Mouse (Mus musculus): Measurements from ENCODE around the gene Hspb9.

The Hspb9 gene

GRCm38 (mm10) chr11:100713735-100714533 is at the start of gene Hspb9:
Hspb9 (plus strand) TSS chr11:100713850.
- DNase-seq (ENCODE audit: low spot score) = peak; percentile 68

GRCm38 (mm10) chr11:100671049-100671448 is 42.6 kb upstream of the Hspb9 start:
- no peak for DNase-seq (ENCODE audit: low spot score)

GRCm38 (mm10) chr11:100671956-100672355 is 41.7 kb upstream of the Hspb9 start:
- no peak for DNase-seq (ENCODE audit: low spot score)

GRCm38 (mm10) chr11:100673169-100673568 is 40.5 kb upstream of the Hspb9 start:
- peak; percentile 55 for DNase-seq (ENCODE audit: low spot score)

- no peak for DNase-seq (ENCODE audit: low spot score)
These were observed 35.8 kb upstream of the Hspb9 start for GRCm38 (mm10) chr11:100677810-100678209.

GRCm38 (mm10) chr11:100681826-100682225 is 31.8 kb upstream of the Hspb9 start:
- DNase-seq (ENCODE audit: low spot score) = no peak

- DNase-seq (ENCODE audit: low spot score) = no peak
These were observed 31.1 kb upstream of the Hspb9 start for GRCm38 (mm10) chr11:100682526-100682925.

- DNase-seq (ENCODE audit: low spot score) = no peak
These were observed 29.6 kb upstream of the Hspb9 start for GRCm38 (mm10) chr11:100684084-100684483.

- no peak for DNase-seq (ENCODE audit: low spot score)
These were observed 28.3 kb upstream of the Hspb9 start for GRCm38 (mm10) chr11:100685371-100685770.

- no peak for DNase-seq (ENCODE audit: low spot score)
These were observed 26.4 kb upstream of the Hspb9 start for GRCm38 (mm10) chr11:100687265-100687664.

GRCm38 (mm10) chr11:100688443-100688842 is 25.2 kb upstream of the Hspb9 start:
- no peak for DNase-seq (ENCODE audit: low spot score)

GRCm38 (mm10) chr11:100690389-100690788 is 23.3 kb upstream of the Hspb9 start:
- DNase-seq (ENCODE audit: low spot score) = no peak

- DNase-seq (ENCODE audit: low spot score) = no peak
These were observed 21.5 kb upstream of the Hspb9 start, which contains the start of gene Zfp385c for GRCm38 (mm10) chr11:100692164-100692616. Zfp385c (minus strand) TSS chr11:100692455.

- DNase-seq (ENCODE audit: low spot score) = no peak
These were observed 20.5 kb upstream of the Hspb9 start for GRCm38 (mm10) chr11:100693154-100693553.

GRCm38 (mm10) chr11:100694926-100695325 is 18.7 kb upstream of the Hspb9 start:
- peak; percentile 71 for DNase-seq (ENCODE audit: low spot score)

GRCm38 (mm10) chr11:100697921-100698320 is 15.7 kb upstream of the Hspb9 start:
- no peak for DNase-seq (ENCODE audit: low spot score)

GRCm38 (mm10) chr11:100700710-100701109 is 12.9 kb upstream of the Hspb9 start:
- DNase-seq (ENCODE audit: low spot score) = no peak

GRCm38 (mm10) chr11:100701301-100701700 is 12.3 kb upstream of the Hspb9 start:
- DNase-seq (ENCODE audit: low spot score) = peak; percentile 59

- peak; percentile 70 for DNase-seq (ENCODE audit: low spot score)
These were observed 11.4 kb upstream of the Hspb9 start for GRCm38 (mm10) chr11:100702081-100702851.

- DNase-seq (ENCODE audit: low spot score) = no peak
These were observed 10.7 kb upstream of the Hspb9 start for GRCm38 (mm10) chr11:100702906-100703305.

GRCm38 (mm10) chr11:100703366-100703765 is 10.3 kb upstream of the Hspb9 start:
- no peak for DNase-seq (ENCODE audit: low spot score)

GRCm38 (mm10) chr11:100703851-100704531 is 9.7 kb upstream of the Hspb9 start, which contains the start of gene Dhx58:
Dhx58 (minus strand) TSS chr11:100704271.
- no peak for DNase-seq (ENCODE audit: low spot score)

Data from urinary bladder, postnatal 14 days (tissue).